ENCODE assay signal across 8 mouse cellular contexts in genomic region chr4:70409994-70410721, GRCm38 (mm10). TPM values are rescaled to one million over a fixed set of nuclear protein-coding genes. Genes with fewer than 3 reads are reported as not detected.
A peak's percentile ranks its signal among the peaks of the same experiment; 100 is the strongest.
DNase-seq lines count a peak whose midpoint lies in the region; ATAC-seq and TF ChIP-seq lines count a peak whose summit lies in the region.

TSS of gene Cdk5rap2 (minus strand) at chr4:70410443.

- H3K4me3 ChIP-seq in cortical plate, adult 2 months (ENCODE audit: insufficient read depth, low read length): peak within 1 kb of the TSS; percentile 68
- H3K4me3 ChIP-seq in megakaryocyte, embryonic 14.5 days (replicated peaks): peak within 1 kb of the TSS; percentile 97

- H3K4me1 ChIP-seq in cortical plate, adult 2 months (ENCODE audit: control insufficient read depth, insufficient read depth, low read length): peaks cover 2% of the 10 kb centered on the region; the same call in 1 of the 2 replicates
- peaks cover 27% of the 10 kb centered on the region for H3K4me1 ChIP-seq in megakaryocyte, embryonic 14.5 days

- H3K27ac ChIP-seq in cortical plate, adult 2 months (ENCODE audit: insufficient read depth, low read length): no peak within 1 kb of the TSS

- TF ChIP-seq CTCF in cortical plate, adult 2 months (IDR thresholded peaks at IDR 0.05; ENCODE audit: extremely low read depth, insufficient read depth, low read length): no peak

- peak; percentile 98 for ATAC-seq in activated CD4-positive, CD25-positive, alpha-beta regulatory T cell, adult 4 months

- H3K9me3 ChIP-seq in megakaryocyte, embryonic 14.5 days: no peaks in the 10 kb centered on the region

- peak; percentile 91 to 95 for DNase-seq in gastrocnemius, adult 8-10 months (ENCODE audit: low spot score in 2 of 2)
- DNase-seq in hindlimb bud, embryonic 11.5 days (ENCODE audit: extremely low spot score, low read depth, low spot score): peak; percentile 88
- peak; percentile 87 to 97 for DNase-seq in left cerebral cortex, adult 8-10 months (ENCODE audit: low spot score in 2 of 2)
- peak; percentile 99 for DNase-seq in right cerebral cortex, postnatal 10 days (ENCODE audit: low spot score in 2 of 2)
- peak; percentile 89 for DNase-seq in urinary bladder, postnatal 25 days (ENCODE audit: low spot score)

- TF ChIP-seq POLR2A in cortical plate, adult 2 months (IDR thresholded peaks at IDR 0.05; ENCODE audit: extremely low read depth, insufficient read depth, low read length): no peak

- H3K36me3 ChIP-seq in megakaryocyte, embryonic 14.5 days (replicated peaks; ENCODE audit: low read length): peaks cover 2% of the 10 kb centered on the region

- H3K27me3 ChIP-seq in megakaryocyte, embryonic 14.5 days (replicated peaks): no peaks in the 10 kb centered on the region

RNA-seq across cellular contexts. Expression of gene Cdk5rap2, which starts in this region (rescaled TPM):
- polyA plus RNA-seq in activated CD4-positive, CD25-positive, alpha-beta regulatory T cell, adult 4 months (2017; shearing (Covaris generic)): 10 to 100 TPM in 1 of 2 experiments, 1 to 10 TPM in 1; 5.5 to 24.3 TPM
- 6.8 and 7.8 TPM in 2 replicates for polyA plus RNA-seq in cortical plate, adult 2 months (2012; rRNA removed)
- total RNA-seq in gastrocnemius, adult 8-10 months (2022): 1 to 10 TPM; 7.0 to 8.9 (median 7.8) TPM
- total RNA-seq in left cerebral cortex, adult 8-10 months (2022): 10 to 100 TPM in 3 of 4 experiments, 1 to 10 TPM in 1; 8.0 to 12.0 (median 11.0) TPM
- polyA plus RNA-seq in megakaryocyte, embryonic 14.5 days (2012; ENCODE audit: insufficient read depth, low replicate concordance): 3.5 and 67.9 TPM in 2 replicates
